ENCODE assay signal across 14 mouse cellular contexts in the genomic region with DNA sequence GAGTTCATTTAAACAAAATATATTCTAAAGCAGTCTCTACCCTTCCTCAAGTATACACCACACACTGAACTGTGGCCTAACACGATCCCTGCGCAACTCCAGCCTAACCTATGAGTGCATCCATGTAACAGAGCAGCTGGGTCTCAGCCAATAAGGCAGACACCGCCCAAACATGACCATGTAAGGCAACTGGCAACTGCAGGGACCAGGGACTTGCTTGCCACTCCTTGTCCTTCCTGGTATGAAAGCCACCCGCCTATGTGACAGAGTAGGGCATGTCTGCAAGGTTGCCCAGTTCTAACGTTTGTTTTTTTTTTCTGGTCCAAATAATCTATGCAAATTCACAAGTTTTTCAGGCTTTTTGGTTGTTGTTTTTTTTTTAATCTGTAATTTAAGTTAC.
DNase-seq lines count a peak whose midpoint lies in the region; ATAC-seq lines count a peak whose summit lies in the region.
"Had no signal": no experiment of that assay in that cellular context is flagged by ENCODE, and none has a peak within 500 bp of the region (broad histone marks: within the 10 kb centered on the region; RNA-seq: fewer than 3 reads in every experiment).

No protein-coding gene starts in this region.

- no peaks in the 10 kb centered on the region for H3K27me3 ChIP-seq in heart, embryonic 16.5 days (ENCODE audit: control insufficient read depth, insufficient read depth, low read length)
- H3K27me3 ChIP-seq: CH12.LX had no signal

- H3K9me3 ChIP-seq in heart, embryonic 16.5 days (replicated peaks; ENCODE audit: control insufficient read depth, low read length): no peaks in the 10 kb centered on the region

- 54% methylated on average over 5 of the region's 5 CpGs for WGBS in heart, embryonic 16.5 days

- no peak overlapping the region for H3K4me2 ChIP-seq in heart, embryonic 16.5 days (ENCODE audit: low read depth, low read length)

- no peak overlapping the region for H3K4me3 ChIP-seq in heart, embryonic 16.5 days (ENCODE audit: low read length)

- H3K9ac ChIP-seq in heart, embryonic 16.5 days (ENCODE audit: low read length): no peak overlapping the region
- H3K9ac ChIP-seq: liver, embryonic 14.5 days had no signal

- H3K27ac ChIP-seq in heart, embryonic 16.5 days (ENCODE audit: low read length): no peak overlapping the region
- H3K27ac ChIP-seq: liver, embryonic 14.5 days had no signal

- H3K4me1 ChIP-seq in heart, embryonic 16.5 days (ENCODE audit: control insufficient read depth, insufficient read depth, low read length): peaks cover 18% of the 10 kb centered on the region

- H3K36me3 ChIP-seq in heart, embryonic 16.5 days (ENCODE audit: control insufficient read depth, insufficient read depth): peaks cover 8% of the 10 kb centered on the region; the same call in 1 of the 2 replicates

- ATAC-seq in erythroblast, adult 5-6 weeks (replicated peaks; ENCODE audit: low FRiP score, poor library complexity, severe bottlenecking): peak; percentile 54; the same call in 1 of the 2 replicates
- ATAC-seq in heart, embryonic 16.5 days (replicated peaks; ENCODE audit: extremely low read depth, insufficient read depth, low FRiP score): peak; percentile 72
- ATAC-seq in megakaryocyte, adult 5-6 weeks (ENCODE audit: poor library complexity, severe bottlenecking): 0 out of 2 replicates have a peak, but pooled peaks have one; percentile 35
- ATAC-seq: forebrain, embryonic 16.5 days; hindbrain, embryonic 16.5 days had no signal

- DNase-seq in gastrocnemius, adult 18-20 months (ENCODE audit: low spot score): peak; percentile 30
- no peak for DNase-seq in gastrocnemius, postnatal 4 days (ENCODE audit: low spot score in 2 of 2)
- no peak for DNase-seq in testis, postnatal 10 days (ENCODE audit: low spot score)
- no peak for DNase-seq in thymus, postnatal 0 days (ENCODE audit: low spot score)
- DNase-seq in right cerebral cortex, postnatal 4 days: no peak
- DNase-seq: kidney, postnatal 14 days; retina, postnatal 1 day had no signal
